Mouse (Mus musculus) erythroblast, embryonic 14.5 days (primary cell): ENCODE measurements around the gene Ica1l.

Source experiments
- GATA1 ChIP-seq: IDR thresholded peaks from 2 replicates; pipeline ENCODE4 v1.6.1; 2012; ENCODE audit warnings: low read length, inconsistent platforms, mixed read lengths
- TAL1 ChIP-seq: IDR thresholded peaks from 3 replicates; pipeline ENCODE4 v1.6.1; 2012; ENCODE audit warnings: low read length, inconsistent platforms, mixed read lengths

GRCm38 (mm10) chr1:59966171-59966785, 76.7 kb downstream of the Ica1l start:
- TF ChIP-seq GATA1 (no peak), TAL1 (no peak)
